Mouse (Mus musculus): ENCODE measurements around the gene Tpr.

Tpr gene

DNA sequence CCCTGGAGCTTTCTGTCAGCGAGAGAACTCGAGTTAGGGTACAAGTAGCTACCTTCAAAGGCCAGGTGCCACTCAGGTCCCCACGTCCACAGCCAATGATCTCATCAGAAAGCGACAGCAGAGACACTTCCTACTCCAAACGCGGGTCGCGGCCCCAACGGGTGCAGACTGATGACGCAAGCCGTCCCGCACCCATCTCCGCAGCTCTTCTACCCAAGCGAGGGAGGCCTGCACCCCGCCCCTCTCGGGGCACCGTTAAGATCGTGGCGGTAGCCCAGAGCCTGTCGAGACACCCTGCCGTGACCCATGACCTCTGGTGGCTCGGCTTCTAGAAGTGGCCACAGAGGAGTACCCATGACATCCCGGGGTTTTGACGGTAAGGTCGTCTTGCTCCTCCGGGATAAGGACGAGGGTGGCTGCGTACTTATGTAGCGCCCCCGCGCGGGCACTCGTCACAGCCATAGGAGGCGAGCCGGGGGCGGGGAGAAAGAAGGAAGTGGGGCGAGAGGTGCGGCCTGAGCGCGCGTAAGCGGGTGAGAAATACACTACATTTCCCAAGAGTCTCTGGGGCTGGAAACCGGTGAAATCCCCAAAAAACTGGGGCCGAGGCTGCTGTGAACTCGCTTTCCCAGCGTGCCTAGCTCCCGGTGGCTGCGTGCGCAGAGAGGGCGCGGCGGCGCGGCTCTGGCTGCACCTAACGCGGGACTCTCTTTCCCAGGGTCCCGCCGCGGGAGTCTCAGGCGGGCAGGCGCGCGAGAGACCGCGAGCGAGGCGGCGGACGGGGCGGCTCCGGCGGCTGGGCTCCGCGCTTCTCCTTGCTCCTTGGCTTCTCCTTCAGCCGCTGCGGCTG lies at the start of gene Tpr, which contains the start of gene Odr4:
TSS of gene Tpr (plus strand) at position 201 of the 850 bp plus-strand sequence.
TSS of gene Odr4 (minus strand) at position 443 of the 850 bp plus-strand sequence.
- peak; percentile 98 to 99 for DNase-seq

DNA sequence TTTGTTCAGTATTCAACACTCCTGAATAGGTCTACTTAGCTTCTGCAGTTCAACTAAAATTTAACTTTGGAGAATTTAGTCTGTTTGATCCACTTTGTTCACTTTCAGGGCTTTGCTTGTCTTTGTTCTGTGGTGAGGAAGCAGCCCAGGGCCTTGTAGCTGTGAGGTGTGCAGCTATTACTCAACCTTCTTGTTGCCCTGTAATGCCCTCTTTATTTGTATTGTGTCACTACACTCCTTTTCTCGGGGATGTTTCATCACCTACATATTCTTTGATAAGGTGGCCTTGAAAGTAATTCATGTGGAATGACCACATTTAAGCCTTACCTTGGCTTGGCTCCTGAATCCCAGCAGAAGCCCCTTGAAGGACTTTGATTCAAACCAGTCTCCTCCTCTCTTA lies 31.8 kb upstream of the Tpr start:
- no peak for DNase-seq

DNA sequence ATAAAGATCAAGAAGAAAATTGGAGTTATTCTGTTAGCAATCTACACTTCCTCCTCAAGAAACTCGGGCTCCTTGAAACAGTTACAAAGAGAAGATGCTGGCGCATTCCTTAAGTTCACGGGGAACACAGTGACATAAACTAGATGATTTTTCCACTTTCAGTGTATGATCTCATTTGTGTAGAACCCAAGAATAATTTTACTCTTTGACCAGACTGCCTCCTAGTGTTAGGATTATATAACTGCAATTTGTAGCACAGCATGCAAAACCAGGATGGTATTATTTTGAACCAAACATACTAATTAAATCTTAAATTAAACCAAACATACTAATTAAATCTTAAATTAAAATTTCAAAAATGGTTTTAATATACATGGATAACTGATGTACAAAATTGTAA lies 19.7 kb upstream of the Tpr start:
- no peak for DNase-seq

DNA sequence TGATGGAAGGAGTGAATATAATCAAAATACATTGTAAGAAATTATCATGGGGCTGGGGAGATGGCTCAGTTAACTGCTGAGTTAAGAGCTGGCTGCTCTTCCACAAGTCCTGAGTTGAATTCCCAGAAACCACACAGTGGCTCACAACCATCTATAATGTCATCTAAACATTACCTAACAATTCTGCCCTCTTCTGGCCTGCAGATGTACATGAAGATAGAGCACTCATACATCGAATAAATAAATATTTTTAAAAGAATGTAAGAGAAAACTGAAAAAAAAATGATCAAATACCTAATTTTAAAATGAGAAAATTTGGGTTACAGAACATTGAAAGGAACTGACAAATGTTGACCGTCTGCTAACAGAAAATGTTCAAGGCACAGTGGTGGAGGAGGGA lies 18.4 kb upstream of the Tpr start:
- no peak for DNase-seq

DNA sequence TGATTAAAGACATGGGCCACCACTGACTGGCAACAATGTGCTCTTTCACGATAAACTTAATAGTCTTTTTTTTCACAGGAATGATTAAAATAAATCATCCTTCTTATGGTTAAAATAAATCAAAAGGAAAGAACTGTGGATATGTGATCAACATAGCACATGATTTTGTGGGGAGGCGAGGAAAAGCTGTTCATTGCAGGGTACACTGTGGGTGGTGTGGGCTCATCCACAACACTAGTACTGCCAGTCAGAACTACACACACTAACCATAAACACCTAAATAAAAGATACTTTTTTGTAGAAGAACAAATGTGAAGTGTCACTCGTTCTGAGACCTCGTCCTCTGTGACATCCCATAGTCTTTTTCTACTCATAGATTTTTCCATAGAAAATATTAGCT lies 8.5 kb upstream of the Tpr start:
- DNase-seq: no peak

DNA sequence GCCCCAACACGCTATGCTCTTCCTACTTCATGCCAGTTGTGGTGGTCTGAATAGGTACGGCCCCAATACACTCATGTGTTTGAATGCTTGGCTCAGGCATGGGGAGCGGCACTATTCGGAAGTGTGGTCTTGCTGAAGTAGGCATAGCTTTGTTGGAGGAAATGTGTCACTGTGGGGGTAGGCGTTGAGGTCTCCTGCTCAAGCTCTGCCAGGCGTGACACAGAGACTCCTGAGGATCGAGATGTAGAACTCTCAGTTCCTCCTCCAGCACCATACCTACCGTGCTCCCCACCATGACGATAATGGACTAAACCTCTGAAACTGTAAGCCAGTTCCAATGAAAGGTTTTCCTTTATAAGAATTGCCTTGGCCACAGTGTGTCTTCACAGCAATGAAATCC lies 5.1 kb upstream of the Tpr start:
- no peak for DNase-seq

DNA sequence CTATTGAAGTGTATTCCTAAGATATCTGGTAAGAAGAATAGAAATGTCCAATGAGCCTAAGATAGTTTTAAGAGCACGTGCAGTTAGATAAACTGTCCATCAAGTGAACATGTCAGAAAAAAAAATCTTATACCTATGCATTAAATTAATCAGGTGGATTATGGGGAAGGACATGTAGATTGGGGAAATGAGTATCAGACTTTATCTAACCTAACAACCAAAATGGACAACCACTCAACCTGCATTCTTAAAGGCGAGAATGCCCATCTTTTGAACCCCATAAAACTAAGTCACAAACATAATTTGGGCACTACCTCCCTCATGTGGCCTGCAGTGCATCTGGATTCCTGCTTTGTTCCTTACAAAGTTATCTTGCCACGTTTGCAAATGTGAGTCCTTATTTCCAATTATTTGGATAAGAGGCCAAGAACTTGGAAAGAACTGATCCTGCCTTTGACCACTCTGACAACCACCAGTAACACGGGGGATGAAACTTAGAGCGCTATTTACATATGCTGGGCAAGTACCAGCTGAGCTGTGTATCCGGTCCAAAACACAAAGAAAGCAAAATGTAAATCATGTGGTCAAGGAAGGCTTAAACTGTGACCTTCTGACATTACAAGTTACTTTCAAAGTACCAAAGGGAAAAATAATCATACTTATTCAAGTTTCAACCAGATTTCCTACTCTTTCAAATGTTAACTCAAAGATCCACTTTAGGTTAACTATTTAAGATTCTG lies 3.1 kb upstream of the Tpr start:
- no peak for DNase-seq

DNA sequence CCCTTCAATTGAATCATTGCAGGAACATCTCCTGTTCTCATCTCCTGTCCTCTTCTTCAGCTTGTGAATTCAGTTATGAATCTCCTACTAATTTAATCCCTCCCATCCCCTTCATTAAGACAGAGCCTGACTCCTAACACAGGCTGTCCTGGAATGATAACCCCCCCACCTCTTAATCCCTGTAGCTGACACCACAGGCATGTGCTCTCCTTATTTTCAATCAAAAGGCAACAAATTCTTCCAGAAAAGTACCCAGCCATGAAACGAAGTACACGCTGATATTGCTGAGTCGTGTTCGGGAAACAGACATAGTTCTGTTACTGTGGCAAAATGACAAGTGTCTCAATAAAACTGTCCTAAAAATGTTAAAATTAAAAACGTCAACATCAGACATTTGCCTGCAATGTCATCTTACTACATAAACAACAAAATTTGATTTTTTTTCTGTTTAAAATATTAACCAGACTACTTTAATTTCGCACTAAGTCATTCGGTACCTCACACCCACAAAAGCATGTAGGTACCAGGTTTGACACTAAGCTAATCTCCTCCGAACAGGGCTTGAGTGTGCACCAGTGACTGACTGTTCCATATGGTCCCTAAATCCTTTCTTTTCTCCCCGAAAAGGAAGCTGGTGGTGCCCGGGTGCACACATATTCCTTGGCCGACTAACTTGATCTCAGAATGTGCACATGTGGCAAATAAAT lies 554 bp upstream of the Tpr start:
- DNase-seq: peak in 1 of 2 experiments; percentile 2

DNA sequence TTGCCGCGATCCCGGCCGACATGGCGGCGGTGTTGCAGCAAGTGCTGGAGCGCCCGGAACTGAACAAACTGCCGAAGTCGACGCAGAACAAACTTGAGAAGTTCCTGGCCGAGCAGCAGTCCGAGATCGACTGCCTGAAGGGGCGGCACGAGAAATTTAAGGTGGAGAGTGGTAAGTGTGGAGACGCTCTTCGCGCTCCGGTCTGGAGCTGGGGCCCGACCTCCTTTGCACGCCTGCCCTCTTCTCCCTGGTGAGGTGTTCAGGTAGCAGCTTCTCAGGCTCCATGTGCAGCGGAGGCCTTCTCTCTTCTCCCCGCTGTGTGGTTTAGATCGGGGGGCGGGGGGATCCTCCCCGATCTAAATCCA lies 832 bp downstream of the Tpr start:
- DNase-seq: no peak

DNA sequence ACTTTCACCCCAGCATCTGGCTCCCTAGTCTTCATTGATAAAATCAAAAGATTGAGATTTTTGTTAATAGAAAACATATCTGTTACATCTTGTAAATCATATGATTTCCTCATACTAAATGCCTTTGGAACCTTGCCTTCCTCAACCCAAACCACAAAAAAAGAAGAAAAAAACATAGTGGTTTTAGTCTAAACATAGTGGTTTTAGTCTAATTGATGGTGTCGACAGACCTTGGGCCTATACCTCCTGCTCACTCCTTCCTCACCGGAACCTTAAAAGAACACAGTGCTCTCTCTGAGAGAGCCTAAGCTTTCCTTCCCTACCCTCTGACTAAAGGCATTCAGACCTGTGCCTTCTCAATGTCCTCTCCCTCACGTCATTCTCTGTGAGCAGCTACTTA lies 3.4 kb downstream of the Tpr start:
- DNase-seq: no peak

DNA sequence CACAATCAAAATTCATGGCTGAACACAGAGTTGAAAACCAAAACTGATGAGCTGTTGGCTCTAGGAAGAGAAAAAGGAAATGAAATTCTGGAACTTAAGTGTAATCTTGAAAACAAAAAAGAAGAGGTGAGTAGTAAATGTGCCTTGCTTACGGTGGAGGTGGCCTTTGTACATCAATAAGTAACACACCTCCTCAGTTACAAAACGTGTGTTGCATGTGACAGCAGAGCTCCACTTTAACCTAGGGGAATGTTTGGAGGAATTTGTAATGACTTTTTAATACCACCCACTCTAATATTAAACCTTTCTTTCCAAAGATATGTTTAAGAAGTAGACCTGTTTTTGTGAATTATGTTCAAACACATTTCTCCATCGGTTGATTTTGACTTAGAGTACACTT lies 11.3 kb downstream of the Tpr start:
- DNase-seq: no peak

DNA sequence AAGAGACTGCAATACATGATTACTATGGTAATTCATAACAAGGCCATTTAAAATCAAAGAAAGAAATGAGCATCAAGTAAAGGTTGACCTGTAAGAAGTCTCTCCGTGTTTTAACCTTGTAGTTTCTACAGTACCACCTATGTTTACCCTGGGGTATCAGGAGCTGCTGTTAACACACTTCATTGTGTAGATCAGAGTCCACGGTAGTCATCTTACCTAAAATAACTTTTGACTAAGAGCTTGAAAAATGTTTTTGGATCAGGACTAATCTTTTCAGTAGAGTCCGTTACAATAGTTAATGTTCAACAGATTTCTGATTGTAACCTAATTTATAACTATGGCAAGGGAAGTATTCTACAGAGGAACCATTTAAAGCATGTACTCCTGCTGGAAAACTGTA lies 11.9 kb downstream of the Tpr start:
- DNase-seq: no peak

DNA sequence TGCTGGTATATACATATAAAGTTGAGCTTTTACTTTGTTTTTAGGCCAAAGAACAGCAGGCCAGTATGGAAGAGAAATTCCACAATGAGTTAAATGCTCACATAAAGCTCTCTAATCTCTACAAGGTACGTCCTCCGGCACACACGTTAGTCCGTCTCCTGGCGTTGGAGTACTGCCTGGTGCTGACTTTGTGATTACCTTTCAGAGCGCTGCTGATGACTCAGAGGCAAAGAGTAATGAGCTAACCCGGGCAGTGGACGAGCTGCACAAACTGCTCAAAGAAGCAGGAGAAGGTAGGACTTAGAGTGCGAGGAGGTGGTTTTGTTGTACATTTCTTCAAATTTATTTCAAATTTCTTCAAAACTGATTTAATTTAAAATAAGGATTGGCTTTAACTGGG lies 14.6 kb downstream of the Tpr start:
- no peak for DNase-seq

DNA sequence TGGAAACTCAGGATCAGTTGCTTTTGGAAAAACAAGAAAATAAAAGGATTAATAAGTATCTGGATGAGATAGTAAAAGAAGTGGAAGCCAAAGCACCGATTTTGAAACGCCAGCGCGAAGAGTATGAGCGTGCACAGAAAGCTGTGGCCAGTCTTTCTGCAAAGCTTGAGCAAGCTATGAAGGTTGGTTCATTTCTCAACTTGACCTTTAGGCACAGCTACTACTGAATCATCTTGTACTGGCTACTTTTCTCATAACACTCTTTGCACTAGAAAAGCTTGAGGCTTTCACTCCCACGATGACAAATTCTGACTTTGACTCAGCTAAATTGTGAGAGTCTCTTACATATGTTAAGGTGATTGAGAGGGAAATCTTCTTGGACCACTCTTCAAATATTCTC lies 17.4 kb downstream of the Tpr start:
- no peak for DNase-seq

DNA sequence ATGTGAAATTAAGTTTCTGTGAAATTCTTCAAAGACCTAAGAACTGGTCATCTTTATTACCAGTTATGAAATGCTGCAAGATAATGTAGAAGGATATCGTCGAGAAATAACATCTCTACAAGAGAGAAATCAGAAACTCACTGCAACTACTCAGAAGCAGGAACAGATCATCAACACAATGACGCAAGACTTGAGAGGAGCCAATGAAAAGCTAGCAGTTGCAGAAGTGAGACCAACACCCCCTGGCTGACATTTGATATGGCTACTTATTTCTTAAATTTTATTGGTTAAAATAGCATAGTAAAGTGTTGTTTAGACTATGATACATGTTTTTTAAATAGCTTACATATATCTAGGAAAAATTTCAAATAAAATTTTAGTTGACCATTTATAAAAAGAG lies 23.4 kb downstream of the Tpr start:
- DNase-seq: no peak

DNA sequence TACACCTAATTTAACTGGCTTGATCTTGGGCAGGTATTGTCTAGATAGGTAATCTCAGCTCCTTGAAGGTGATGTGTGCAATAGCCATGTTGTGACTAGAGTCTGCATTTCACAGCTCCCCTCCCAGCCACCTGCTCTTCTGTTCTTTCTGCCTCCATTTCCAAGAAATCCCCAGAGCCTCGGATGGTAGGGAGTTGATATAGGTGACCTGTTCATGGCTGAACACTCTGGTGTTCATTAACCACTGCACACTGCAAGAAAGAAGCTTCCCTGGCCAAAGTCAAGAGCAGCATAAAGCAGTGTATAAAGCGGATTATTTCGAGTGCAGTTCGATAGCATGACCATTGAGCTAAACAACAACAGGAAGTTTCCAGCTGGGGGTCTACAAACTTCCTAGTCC lies 25.8 kb downstream of the Tpr start:
- DNase-seq: no peak

DNA sequence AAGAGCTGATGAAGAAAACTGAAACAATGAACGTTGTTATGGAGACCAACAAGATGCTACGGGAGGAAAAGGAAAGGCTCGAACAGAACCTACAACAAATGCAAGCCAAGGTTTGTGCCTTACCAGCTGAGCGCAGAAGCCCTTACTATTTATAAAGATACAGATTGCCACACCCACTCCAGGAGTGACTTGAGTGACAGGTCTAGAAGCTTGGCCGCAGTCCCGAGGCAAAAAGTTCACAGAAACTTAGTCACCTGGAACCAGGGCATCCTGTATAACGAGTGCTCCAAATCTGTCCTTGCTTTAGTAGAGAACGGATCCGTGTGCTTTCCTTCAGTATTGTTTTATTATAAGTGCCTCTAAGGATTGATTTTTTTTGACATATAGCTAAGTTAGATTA lies 33.0 kb downstream of the Tpr start:
- DNase-seq: peak; percentile 34 to 72

DNA sequence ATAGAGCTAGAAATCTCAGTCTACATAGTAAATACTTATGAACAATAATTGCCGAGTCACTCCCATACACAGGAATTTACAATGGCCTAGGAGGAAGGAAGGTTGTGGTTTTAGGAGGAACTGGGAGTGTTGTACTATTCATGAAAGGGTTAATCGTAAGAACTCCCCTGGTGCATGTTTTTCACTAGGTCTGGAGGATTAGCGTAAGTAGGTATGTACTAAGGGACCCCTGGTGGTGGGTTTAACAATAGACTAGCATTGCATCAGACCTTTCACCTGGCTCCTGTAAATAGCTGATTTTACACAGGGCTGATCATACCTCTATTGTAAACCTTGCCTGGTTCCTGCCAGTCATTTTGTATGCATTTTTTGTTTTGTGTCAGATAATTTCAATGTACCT lies 33.6 kb downstream of the Tpr start:
- DNase-seq: no peak

DNA sequence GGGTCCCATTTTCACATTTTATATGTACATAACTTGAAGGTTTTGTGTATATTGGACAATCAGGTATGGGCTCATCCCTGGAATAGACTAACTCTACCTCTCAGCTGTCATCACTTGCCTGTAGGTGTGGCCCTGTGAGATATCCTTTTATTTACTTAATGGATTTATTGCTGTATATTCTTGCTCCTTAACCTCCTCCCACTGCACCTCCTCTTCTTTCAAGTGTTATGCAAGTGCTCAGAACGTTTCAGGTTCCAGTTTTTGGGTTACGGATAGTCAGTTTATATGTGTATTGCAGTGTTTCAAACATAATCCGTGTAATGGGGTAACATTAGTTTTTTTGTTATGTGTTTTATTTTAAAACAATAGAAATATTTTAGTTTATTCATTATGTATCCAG lies 46.0 kb downstream of the Tpr start:
- DNase-seq: no peak

DNA sequence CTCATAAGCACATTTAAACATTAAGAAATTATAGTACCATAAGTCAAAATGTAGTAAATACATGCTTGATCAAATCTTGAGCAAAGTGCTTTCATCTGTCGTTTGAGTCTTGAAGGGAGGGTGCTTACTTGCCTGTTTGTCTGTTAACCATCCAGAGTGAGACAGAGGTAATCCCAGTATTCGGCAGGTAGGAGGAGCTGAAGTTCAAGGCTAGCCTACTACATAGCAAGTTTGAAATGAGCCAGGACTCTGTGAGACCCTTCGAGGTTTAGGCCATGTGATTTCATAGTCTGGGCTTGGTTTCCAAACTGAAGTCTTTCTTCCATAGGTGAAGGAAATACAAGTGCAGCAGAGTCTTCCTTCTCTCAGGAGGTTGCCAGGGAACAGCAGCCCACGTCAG lies 49.1 kb downstream of the Tpr start:
- DNase-seq: no peak

DNA sequence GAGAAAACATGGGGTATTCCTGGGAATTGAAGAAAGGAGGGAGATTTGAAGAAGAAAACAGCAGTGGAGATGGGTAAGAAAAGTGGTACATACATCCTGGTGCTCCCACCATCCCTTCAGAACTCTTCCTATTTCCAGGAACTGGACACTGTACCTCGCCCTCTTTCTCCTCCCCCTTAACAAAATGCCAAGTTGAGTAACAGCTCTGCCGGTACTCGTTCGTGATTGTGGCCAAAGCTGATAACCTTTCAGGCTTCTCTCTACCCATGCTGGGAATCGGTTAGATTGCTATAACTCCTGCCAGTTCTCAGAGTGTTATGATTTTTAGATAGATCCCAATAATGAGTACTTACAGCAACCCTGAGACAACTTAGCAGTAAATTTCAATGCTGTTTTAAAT lies 66.3 kb downstream of the Tpr start:
- no peak for DNase-seq

DNA sequence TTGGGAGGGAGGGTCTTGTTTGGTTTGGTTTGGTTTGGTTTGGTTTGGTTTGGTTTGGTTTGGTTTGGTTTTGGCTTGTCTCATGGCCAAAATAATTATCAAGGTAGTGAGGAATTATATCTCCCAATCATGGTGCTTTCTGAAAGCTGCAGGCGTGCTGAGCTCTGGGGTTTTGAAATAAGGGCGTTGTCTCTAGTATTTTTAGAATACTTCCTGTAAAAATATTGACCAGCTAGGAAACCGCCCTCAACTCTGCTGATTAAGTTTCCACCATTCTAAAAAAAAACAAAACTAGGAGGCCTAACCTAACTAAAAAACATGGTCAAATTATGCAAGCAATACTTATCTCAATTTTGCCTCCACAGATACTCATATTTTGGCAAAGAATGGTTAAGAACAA lies 67.0 kb downstream of the Tpr start:
- DNase-seq: no peak

DNA sequence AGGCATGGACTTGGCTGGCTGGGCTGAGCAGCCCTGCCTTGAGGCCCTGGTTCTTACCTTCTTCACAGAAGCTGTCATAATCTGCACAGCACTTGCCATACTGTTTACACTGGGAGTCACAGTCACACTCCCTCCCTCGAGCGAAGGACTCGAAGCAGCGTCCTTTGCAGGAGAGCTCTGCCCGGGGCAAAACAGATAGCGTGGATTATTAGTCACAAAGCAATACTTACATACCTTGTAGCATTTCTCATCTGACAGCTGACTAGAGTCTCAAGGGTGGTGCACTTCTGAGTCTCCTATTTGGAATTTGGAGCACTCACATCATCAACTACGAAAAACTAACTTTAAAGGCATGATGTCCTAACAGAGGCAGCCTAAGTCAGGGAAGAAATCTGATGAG lies 68.0 kb downstream of the Tpr start:
- no peak for DNase-seq

DNA sequence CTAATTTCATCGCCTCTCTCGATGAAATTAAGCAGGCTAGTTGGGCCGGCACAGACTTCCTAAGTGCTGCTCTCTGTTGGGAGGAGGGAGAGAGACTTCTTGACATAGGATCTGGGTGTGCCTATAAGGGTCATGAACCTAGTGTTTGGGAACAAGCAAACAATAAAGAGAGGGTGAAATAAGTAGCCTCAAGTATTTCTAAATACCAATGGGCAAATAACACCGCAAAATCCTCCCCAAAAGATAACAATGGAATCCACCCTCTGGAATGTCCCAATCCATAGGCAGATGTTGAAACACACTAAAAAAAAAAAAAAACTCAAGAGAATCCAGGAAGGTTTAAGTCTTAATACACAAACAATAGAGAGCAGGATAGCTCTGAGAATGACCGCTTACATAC lies 70.4 kb downstream of the Tpr start:
- DNase-seq: no peak
